Mouse (Mus musculus) limb, embryonic 14.5 days (tissue): ENCODE results near the gene S100a2. TPM values are rescaled to one million over a fixed set of nuclear protein-coding genes. Genes with fewer than 3 reads are reported as not detected.
A peak's percentile ranks its signal among the peaks of the same experiment; 100 is the strongest.

Experiments used
- ATAC-seq: fragments of 200-750 bp; cut with Nextera tagmentation; 2 replicates; pipeline ENCODE4 v1.8.0; 2017; ENCODE audit warnings: low read depth, moderate number of reproducible peaks, moderate TSS enrichment; ENCODE audit not compliant: low FRiP score
- DNase-seq: peaks from one replicate; pipeline ENCODE4 v3.0.0-alpha.2; 2015; ENCODE audit warnings: low spot score
- H3K27ac ChIP-seq: fragments of 300-500 bp; sonication (generic); replicated peaks from 2 replicates; pipeline ENCODE4 v1.5.1; 2014; ENCODE audit warnings: low read depth, mild to moderate bottlenecking, low read length, moderate library complexity, mixed read lengths
- H3K27me3 ChIP-seq: fragments of 300-500 bp; sonication (generic); 2 replicates; pipeline ENCODE4 v1.6.1; 2014; ENCODE audit warnings: low read length, mixed read lengths; ENCODE audit not compliant: control insufficient read depth, insufficient read depth
- H3K36me3 ChIP-seq: fragments of 300-500 bp; sonication (generic); 2 replicates; pipeline ENCODE4 v1.6.1; 2014; ENCODE audit warnings: mild to moderate bottlenecking, low read length, moderate library complexity, mixed read lengths; ENCODE audit not compliant: control insufficient read depth, insufficient read depth
- H3K4me1 ChIP-seq: fragments of 300-500 bp; sonication (generic); 2 replicates; pipeline ENCODE4 v1.6.1; 2014; ENCODE audit warnings: antibody characterized with exemption, low read length, mixed read lengths; ENCODE audit not compliant: control insufficient read depth, insufficient read depth
- H3K4me2 ChIP-seq: fragments of 300-500 bp; sonication (generic); replicated peaks from 2 replicates; pipeline ENCODE4 v1.6.1; 2014; ENCODE audit warnings: low read depth, mild to moderate bottlenecking, low read length, moderate library complexity; ENCODE audit not compliant: severe bottlenecking
- H3K4me3 ChIP-seq: fragments of 300-500 bp; sonication (generic); replicated peaks from 2 replicates; pipeline ENCODE4 v1.5.1; 2014; ENCODE audit warnings: low read length
- H3K9ac ChIP-seq: fragments of 300-500 bp; sonication (generic); 2 replicates; pipeline ENCODE4 v1.6.1; 2014; ENCODE audit warnings: mild to moderate bottlenecking, low read depth, low read length, moderate library complexity; ENCODE audit not compliant: severe bottlenecking
- H3K9me3 ChIP-seq: fragments of 300-500 bp; sonication (generic); 2 replicates; pipeline ENCODE4 v1.6.1; 2016; ENCODE audit warnings: low read length; ENCODE audit not compliant: control insufficient read depth
- POLR2A ChIP-seq: fragments of 200-500 bp; IDR thresholded peaks from 2 replicates; pipeline ENCODE4 v1.8.0; 2012; ENCODE audit warnings: inconsistent platforms, mild to moderate bottlenecking, moderate library complexity, borderline replicate concordance; ENCODE audit not compliant: insufficient read depth, insufficient read length; ENCODE audit errors: extremely low read depth
- WGBS: fragments of 180-500 bp; shearing (Covaris S2); extraction: QIAGEN DNeasy Blood & Tissue Kit; methylation state at CpG from one replicate; pipeline ENCODE4 v1.1.7; 2014; 5-methylcytosine and 5-hydroxymethylcytosine counted together
- polyA plus RNA-seq, 2 experiments: library from polyadenylated mRNA; depleted of rRNA in 1 of 2; stranded (reverse) in 1 of 2; unstranded in 1 of 2; fragments of >200 nt; fragmentation: Nextera tagmentation in 1 of 2; extraction: Ambion mirVana in 1 of 2; gene quantifications; 2 replicates each; pipeline versions ENCODE4 v1.2.1 to v1.2.3; 2012 to 2014

Gene S100a2
- polyA plus RNA-seq, 2 experiments = not detected

- Histone ChIP-seq H3K4me1 (peaks cover 8% of the 10 kb centered on the region), H3K27ac (no peak overlapping the region), H3K27me3 (no peaks in the 10 kb centered on the region), H3K4me3 (no peak overlapping the region), H3K9me3 (no peaks in the 10 kb centered on the region), H3K4me2 (no peak overlapping the region), H3K9ac (no peak overlapping the region), H3K36me3 (no peaks in the 10 kb centered on the region)
- ATAC-seq (peak; percentile 1; the same call in 1 of the 2 replicates), DNase-seq (no peak)
- 81% methylated on average over 15 of the region's 15 CpGs for WGBS
- no peak for TF ChIP-seq POLR2A
Measured at GRCm38 (mm10) chr3:90586016-90586643, 3.9 kb upstream of the S100a2 start.

- no peak overlapping the region for H3K9ac ChIP-seq
- H3K36me3 ChIP-seq = no peaks in the 10 kb centered on the region
- H3K9me3 ChIP-seq = no peaks in the 10 kb centered on the region
- peak; percentile 10 for DNase-seq
- no peak for ATAC-seq
- WGBS = 50% methylated on average over 10 of the region's 10 CpGs
- H3K27ac ChIP-seq = no peak overlapping the region; the same call in 1 of the 2 replicates
- H3K4me3 ChIP-seq = no peak overlapping the region
- peaks cover 8% of the 10 kb centered on the region for H3K4me1 ChIP-seq
- H3K27me3 ChIP-seq = no peaks in the 10 kb centered on the region
- TF ChIP-seq POLR2A = no peak
- H3K4me2 ChIP-seq = no peak overlapping the region
Measured at GRCm38 (mm10) chr3:90586906-90587305, 3.1 kb upstream of the S100a2 start.

DNA sequence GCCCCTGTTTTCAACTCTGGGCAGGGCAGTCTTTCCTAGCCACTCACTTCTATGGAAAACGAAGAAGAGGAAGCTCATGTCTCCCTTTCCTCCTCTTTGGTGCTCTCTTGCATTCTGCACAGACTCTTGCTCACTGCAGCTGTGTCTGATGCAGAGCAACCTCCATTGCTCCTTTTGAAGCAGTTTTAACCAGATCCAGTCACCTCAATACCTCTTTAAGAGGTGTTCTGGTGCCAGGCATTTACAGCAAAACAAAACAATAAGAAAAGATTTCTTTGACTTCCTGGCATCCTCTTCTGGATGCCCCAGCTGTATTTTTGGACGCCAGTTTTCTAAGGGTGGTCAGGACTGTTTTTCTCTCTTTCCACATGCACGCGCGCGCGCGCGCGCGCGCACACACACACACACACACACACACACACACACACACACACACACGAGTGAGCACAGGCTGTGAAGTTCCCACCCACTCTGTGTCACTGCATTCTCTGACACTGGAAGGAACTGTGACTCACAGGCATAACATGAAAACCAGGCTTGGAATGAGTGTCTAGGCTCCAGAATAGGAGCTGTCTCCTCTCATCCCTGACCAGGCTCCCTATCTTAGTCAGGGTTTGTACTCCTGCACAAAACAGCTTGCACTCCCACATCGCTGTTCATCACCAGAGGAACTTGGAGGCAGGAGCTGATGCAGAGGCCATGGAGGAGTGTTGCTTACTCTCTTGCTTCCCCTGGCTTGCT is 2.5 kb upstream of the S100a2 start:
- peak; percentile 17 for DNase-seq
- H3K9me3 ChIP-seq = no peaks in the 10 kb centered on the region
- TF ChIP-seq POLR2A = no peak
- ATAC-seq = no peak
- no peak overlapping the region; the same call in 1 of the 2 replicates for H3K27ac ChIP-seq
- no peak overlapping the region for H3K4me2 ChIP-seq
- no peaks in the 10 kb centered on the region for H3K36me3 ChIP-seq
- H3K9ac ChIP-seq = no peak overlapping the region
- H3K4me1 ChIP-seq = peaks cover 8% of the 10 kb centered on the region
- H3K27me3 ChIP-seq = no peaks in the 10 kb centered on the region
- 87% methylated on average over 14 of the region's 14 CpGs for WGBS
- no peak overlapping the region for H3K4me3 ChIP-seq

DNA sequence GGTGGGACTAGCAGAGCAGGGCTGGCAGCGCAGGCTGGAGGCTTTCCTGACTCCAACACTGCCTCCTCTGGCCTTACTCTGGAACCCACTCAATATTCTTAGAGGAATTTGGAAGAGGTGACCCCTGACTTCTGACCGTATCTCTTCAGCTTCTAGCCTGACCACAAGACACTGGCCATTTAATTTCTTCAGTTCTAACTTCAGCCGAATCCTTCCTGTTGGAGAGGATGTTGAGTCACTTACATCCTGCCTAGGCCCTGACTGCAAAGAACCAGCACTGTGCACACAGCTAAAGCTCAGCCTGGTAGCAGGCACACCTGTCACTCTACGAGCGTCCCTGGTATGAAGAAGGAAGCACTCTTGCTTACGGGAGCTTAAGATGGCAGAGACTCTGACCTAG is 657 bp upstream of the S100a2 start:
- no peak overlapping the region for H3K9ac ChIP-seq
- DNase-seq (no peak), ATAC-seq (no peak)
- TF ChIP-seq POLR2A = no peak
- H3K36me3 ChIP-seq = no peaks in the 10 kb centered on the region
- 64% methylated on average over 6 of the region's 6 CpGs for WGBS
- no peak overlapping the region for H3K27ac ChIP-seq
- H3K4me3 ChIP-seq = no peak overlapping the region
- H3K27me3 ChIP-seq = no peaks in the 10 kb centered on the region
- H3K9me3 ChIP-seq = no peaks in the 10 kb centered on the region; the same call in 1 of the 2 replicates
- no peak overlapping the region for H3K4me2 ChIP-seq
- H3K4me1 ChIP-seq = peaks cover 8% of the 10 kb centered on the region

- no peaks in the 10 kb centered on the region; the same call in 1 of the 2 replicates for H3K9me3 ChIP-seq
- 21% methylated on average over 1 of the region's 1 CpGs for WGBS
- H3K4me2 ChIP-seq = no peak overlapping the region
- no peak overlapping the region for H3K4me3 ChIP-seq
- H3K36me3 ChIP-seq = no peaks in the 10 kb centered on the region
- H3K9ac ChIP-seq = no peak overlapping the region
- H3K4me1 ChIP-seq = no peaks in the 10 kb centered on the region
- no peaks in the 10 kb centered on the region for H3K27me3 ChIP-seq
- no peak for TF ChIP-seq POLR2A
- no peak overlapping the region for H3K27ac ChIP-seq
- no peak for ATAC-seq
- DNase-seq = no peak
Measured at GRCm38 (mm10) chr3:90594466-90594865, 4.4 kb downstream of the S100a2 start.
